Mouse (Mus musculus) small intestine, adult 2 months (tissue): ENCODE measurements around the gene Tmem203. TPM values are rescaled to one million over a fixed set of nuclear protein-coding genes. Genes with fewer than 3 reads are reported as not detected.

Source experiments
- H3K27ac ChIP-seq: fragments of 200-500 bp; 2 replicates; pipeline ENCODE4 v1.5.1; 2012; ENCODE audit warnings: low read depth, low read length, control low read depth, inconsistent platforms; ENCODE audit not compliant: insufficient read depth
- H3K27me3 ChIP-seq: fragments of 200-500 bp; 2 replicates; pipeline ENCODE4 v1.6.1; 2012; ENCODE audit warnings: mild to moderate bottlenecking, moderate library complexity, low read length, inconsistent platforms; ENCODE audit not compliant: control insufficient read depth, insufficient read depth
- H3K36me3 ChIP-seq: fragments of 200-500 bp; 2 replicates; pipeline ENCODE4 v1.6.1; 2012; ENCODE audit warnings: mild to moderate bottlenecking, low read length, control low read depth, inconsistent platforms; ENCODE audit not compliant: control insufficient read depth, insufficient read depth
- H3K4me1 ChIP-seq: fragments of 200-500 bp; 2 replicates; pipeline ENCODE4 v1.6.1; 2012; ENCODE audit warnings: low read length, inconsistent platforms, mixed read lengths; ENCODE audit not compliant: control insufficient read depth, insufficient read depth, insufficient read length
- H3K4me3 ChIP-seq: fragments of 200-500 bp; 2 replicates; pipeline ENCODE4 v1.5.1; 2012; ENCODE audit warnings: low read depth, mild to moderate bottlenecking, control low read depth, inconsistent platforms, low read length, moderate library complexity
- CTCF ChIP-seq: fragments of 200-500 bp; IDR thresholded peaks from 2 replicates; pipeline ENCODE4 v1.5.1; 2012; ENCODE audit warnings: low read depth, mild to moderate bottlenecking, control low read depth, inconsistent platforms, low read length, moderate library complexity, mixed read lengths; ENCODE audit not compliant: insufficient replicate concordance, insufficient read length; ENCODE audit errors: extremely low read depth
- POLR2A ChIP-seq: fragments of 200-500 bp; IDR thresholded peaks from 2 replicates; pipeline ENCODE4 v1.6.1; 2012; ENCODE audit warnings: low read depth, mild to moderate bottlenecking, control low read depth, inconsistent platforms, low read length, moderate library complexity
- WGBS: fragments of 180-500 bp; shearing (Covaris S2); methylation state at CpG from one replicate; pipeline ENCODE4 v1.1.7; 2018; 5-methylcytosine and 5-hydroxymethylcytosine counted together
- polyA plus RNA-seq: library from polyadenylated mRNA; depleted of rRNA; stranded (reverse); fragments of >200 nt; gene quantifications from 2 replicates; pipeline ENCODE4 v1.2.3, GENCODE M21; 2012

Tmem203 gene
- polyA plus RNA-seq, 1 experiment: 51.5 TPM

GRCm38 (mm10) chr2:25226864-25227263 lies 28.4 kb upstream of the Tmem203 start:
- H3K36me3 ChIP-seq: peaks cover 7% of the 10 kb centered on the region
- H3K4me1 ChIP-seq: peaks cover 7% of the 10 kb centered on the region
- no peak overlapping the region for H3K27ac ChIP-seq
- no peaks in the 10 kb centered on the region for H3K27me3 ChIP-seq
- WGBS: 76% methylated on average over 5 of the region's 5 CpGs
- TF ChIP-seq POLR2A: no peak
- TF ChIP-seq CTCF: no peak
- no peak overlapping the region for H3K4me3 ChIP-seq

GRCm38 (mm10) chr2:25227406-25227805 lies 27.8 kb upstream of the Tmem203 start:
- 89% methylated on average over 4 of the region's 4 CpGs for WGBS
- Histone ChIP-seq H3K27me3 (no peaks in the 10 kb centered on the region), H3K4me3 (no peak overlapping the region), H3K27ac (no peak overlapping the region), H3K36me3 (peaks cover 4% of the 10 kb centered on the region), H3K4me1 (peaks cover 6% of the 10 kb centered on the region)
- TF ChIP-seq POLR2A (no peak), CTCF (no peak)

- Histone ChIP-seq H3K27ac (peak overlapping the region; percentile 56), H3K27me3 (no peaks in the 10 kb centered on the region), H3K36me3 (peaks cover under 1% of the 10 kb centered on the region), H3K4me1 (peaks cover 8% of the 10 kb centered on the region), H3K4me3 (peak overlapping the region; percentile 30)
- TF ChIP-seq POLR2A (0 out of 2 replicates have a peak, but pooled peaks have one; percentile 32), CTCF (peak; percentile 78)
- WGBS: 1% methylated on average over 7 of the region's 7 CpGs
Observed at GRCm38 (mm10) chr2:25228431-25228889, 26.8 kb upstream of the Tmem203 start.

GRCm38 (mm10) chr2:25228995-25229530 lies 26.2 kb upstream of the Tmem203 start:
- Histone ChIP-seq H3K4me1 (peaks cover 12% of the 10 kb centered on the region), H3K27ac (peak overlapping the region; percentile 56), H3K4me3 (no peak overlapping the region), H3K27me3 (no peaks in the 10 kb centered on the region), H3K36me3 (no peaks in the 10 kb centered on the region)
- WGBS: 77% methylated on average over 6 of the region's 6 CpGs
- no peak for TF ChIP-seq POLR2A
- TF ChIP-seq CTCF: no peak

GRCm38 (mm10) chr2:25229582-25229981 lies 25.7 kb upstream of the Tmem203 start:
- no peaks in the 10 kb centered on the region for H3K27me3 ChIP-seq
- no peak overlapping the region for H3K27ac ChIP-seq
- WGBS: 93% methylated on average over 5 of the region's 5 CpGs
- no peaks in the 10 kb centered on the region for H3K36me3 ChIP-seq
- no peak overlapping the region for H3K4me3 ChIP-seq
- H3K4me1 ChIP-seq: peaks cover 17% of the 10 kb centered on the region
- TF ChIP-seq CTCF: no peak
- TF ChIP-seq POLR2A: no peak

- Histone ChIP-seq H3K27me3 (no peaks in the 10 kb centered on the region), H3K4me1 (peaks cover 25% of the 10 kb centered on the region), H3K27ac (no peak overlapping the region), H3K4me3 (no peak overlapping the region), H3K36me3 (no peaks in the 10 kb centered on the region)
- TF ChIP-seq POLR2A (no peak), CTCF (no peak)
- WGBS: 90% methylated on average over 7 of the region's 7 CpGs
Observed at GRCm38 (mm10) chr2:25230581-25230980, 24.7 kb upstream of the Tmem203 start.

GRCm38 (mm10) chr2:25231038-25231437 lies 24.2 kb upstream of the Tmem203 start:
- 78% methylated on average over 12 of the region's 12 CpGs for WGBS
- H3K27ac ChIP-seq: no peak overlapping the region
- peaks cover 29% of the 10 kb centered on the region for H3K4me1 ChIP-seq
- no peaks in the 10 kb centered on the region for H3K36me3 ChIP-seq
- no peaks in the 10 kb centered on the region for H3K27me3 ChIP-seq
- TF ChIP-seq CTCF (no peak), POLR2A (no peak)
- H3K4me3 ChIP-seq: no peak overlapping the region
